Mouse (Mus musculus) inflammation-experienced regulatory T-cells, adult 6 months (primary cell): ENCODE results near the gene Orc5. TPM values are rescaled to one million over a fixed set of nuclear protein-coding genes. Genes with fewer than 3 reads are reported as not detected.

Experiments used
- polyA plus RNA-seq, 3 experiments: library from polyadenylated mRNA; unstranded; fragments of 100-300 nt; shearing (Covaris generic); gene quantifications; one replicate each; pipeline ENCODE4 v1.2.1; 2017

The Orc5 gene
- polyA plus RNA-seq, 3 experiments from 2014 or later = 46.4 to 53.6 (median 52.9) TPM

Other genes starting within 250 kb of the Orc5 start
- gene Reln, start 205.7 kb downstream of the Orc5 start, polyA plus RNA-seq = under 1 TPM in 1 of 3 experiments, not detected in 2; 0.09 TPM
- gene Lhfpl3, start 195.6 kb upstream of the Orc5 start, polyA plus RNA-seq = under 1 TPM in 1 of 3 experiments, not detected in 2; 0.13 TPM